Mouse (Mus musculus) ES-Bruce4 (cell line): Measurements from ENCODE around the gene Ugcg. TPM values are rescaled to one million over a fixed set of nuclear protein-coding genes. Genes with fewer than 3 reads are reported as not detected.

Source experiments
- H3K27ac ChIP-seq: 2 replicates; pipeline ENCODE4 v1.5.1; 2012; ENCODE audit warnings: low read length, inconsistent platforms; ENCODE audit not compliant: insufficient read depth
- H3K27me3 ChIP-seq: 2 replicates; pipeline ENCODE4 v1.6.1; 2012; ENCODE audit warnings: mild to moderate bottlenecking, low read length, inconsistent platforms; ENCODE audit not compliant: control insufficient read depth, poor library complexity, insufficient read depth, severe bottlenecking
- H3K36me3 ChIP-seq: 2 replicates; pipeline ENCODE4 v1.6.1; 2012; ENCODE audit warnings: inconsistent platforms, mild to moderate bottlenecking, low read length, moderate library complexity; ENCODE audit not compliant: control insufficient read depth, poor library complexity, insufficient read depth, severe bottlenecking
- H3K4me1 ChIP-seq: one replicate; pipeline ENCODE4 v1.8.1; 2011; ENCODE audit warnings: low read length; ENCODE audit not compliant: control insufficient read depth, insufficient read depth
- H3K4me3 ChIP-seq: 2 replicates; pipeline ENCODE4 v1.5.1; 2011; ENCODE audit warnings: low read depth, mild to moderate bottlenecking, low read length
- H3K9ac ChIP-seq: 2 replicates; pipeline ENCODE4 v1.6.1; 2012; ENCODE audit warnings: low read depth, mild to moderate bottlenecking, inconsistent platforms; ENCODE audit not compliant: poor library complexity, severe bottlenecking
- H3K9me3 ChIP-seq: replicated peaks from 2 replicates; pipeline ENCODE4 v1.6.1; 2012; ENCODE audit warnings: mild to moderate bottlenecking, low read length, inconsistent platforms; ENCODE audit not compliant: control insufficient read depth, poor library complexity, insufficient read depth, severe bottlenecking
- CTCF ChIP-seq: IDR thresholded peaks from one replicate; pipeline ENCODE4 v1.8.1; 2011; ENCODE audit warnings: low read depth, low read length
- EP300 ChIP-seq: IDR thresholded peaks from 2 replicates; pipeline ENCODE4 v1.6.1; 2011; ENCODE audit warnings: low read depth, low read length; ENCODE audit not compliant: insufficient read depth
- POLR2A ChIP-seq: IDR thresholded peaks from one replicate; pipeline ENCODE4 v1.8.1; 2011; ENCODE audit warnings: low read length; ENCODE audit not compliant: insufficient read depth
- polyA plus RNA-seq: library from polyadenylated mRNA; stranded (reverse); fragments of >200 nt; gene quantifications from 2 replicates; pipeline ENCODE4 v1.2.4, GENCODE M21; 2011; ENCODE audit warnings: low read depth; ENCODE audit not compliant: missing spikeins, insufficient read depth, insufficient read length

The Ugcg gene
- polyA plus RNA-seq, 1 experiment: 60.0 TPM

DNA sequence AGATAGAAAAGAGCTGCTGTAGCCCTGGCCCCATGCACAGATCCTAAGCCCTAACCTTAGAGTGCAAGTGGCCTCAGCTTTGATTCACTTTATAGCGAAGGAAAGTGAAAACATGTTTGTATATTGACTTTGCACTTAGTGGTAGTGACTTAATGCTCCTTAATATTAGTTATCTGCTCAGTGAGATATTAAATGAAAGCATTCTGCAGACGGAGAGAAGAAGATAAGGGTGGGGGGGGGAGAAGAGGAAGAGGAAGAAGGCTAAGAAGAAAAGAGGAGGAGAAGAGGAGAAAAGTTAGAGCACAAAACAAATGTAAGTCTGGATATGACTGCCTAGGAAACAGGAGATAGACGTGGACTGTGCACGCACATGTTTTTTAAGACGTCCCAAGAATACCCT lies 28.8 kb upstream of the Ugcg start:
- Histone ChIP-seq H3K36me3 (no peaks in the 10 kb centered on the region), H3K9ac (no peak overlapping the region), H3K4me1 (no peaks in the 10 kb centered on the region), H3K27me3 (no peaks in the 10 kb centered on the region), H3K4me3 (no peak overlapping the region), H3K27ac (no peak overlapping the region), H3K9me3 (no peaks in the 10 kb centered on the region)
- TF ChIP-seq EP300: no peak
- no peak for TF ChIP-seq CTCF
- no peak for TF ChIP-seq POLR2A

DNA sequence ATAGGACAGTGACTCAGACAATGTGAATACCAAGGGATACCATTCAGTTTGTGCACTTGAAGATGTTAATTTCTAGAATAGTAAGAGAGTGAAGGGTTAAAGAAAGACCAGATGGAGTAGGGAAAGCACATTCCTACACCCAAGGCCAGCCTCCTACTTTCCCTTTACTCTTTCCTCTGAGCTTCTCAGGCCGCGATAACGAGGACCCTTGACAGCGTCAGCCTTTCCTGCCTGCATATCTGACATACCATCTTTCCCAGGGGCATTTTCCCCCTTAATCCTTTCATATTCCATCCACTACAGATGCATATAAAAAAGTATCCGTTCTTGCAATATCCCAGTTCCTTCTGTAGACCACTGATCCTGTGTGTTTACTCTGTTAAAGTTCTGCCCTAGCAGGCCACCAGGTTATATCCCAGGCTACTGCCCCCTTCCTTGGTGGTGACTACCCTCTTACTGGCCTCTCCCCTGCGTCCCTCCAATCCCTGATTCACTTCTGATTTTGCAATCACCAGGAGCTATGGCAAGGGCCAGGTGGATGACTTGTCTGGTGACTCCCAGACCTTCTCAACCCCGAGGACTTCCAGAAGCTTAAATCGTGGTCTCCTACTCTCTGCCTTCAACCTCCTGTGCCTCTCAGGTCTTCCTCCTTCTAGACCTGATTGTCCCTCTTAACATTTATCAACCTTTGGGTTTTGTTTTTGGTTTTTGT lies 27.9 kb upstream of the Ugcg start:
- Histone ChIP-seq H3K27me3 (no peaks in the 10 kb centered on the region), H3K27ac (no peak overlapping the region), H3K4me3 (no peak overlapping the region), H3K9me3 (no peaks in the 10 kb centered on the region), H3K4me1 (no peaks in the 10 kb centered on the region), H3K9ac (no peak overlapping the region), H3K36me3 (no peaks in the 10 kb centered on the region)
- TF ChIP-seq EP300 (no peak), POLR2A (no peak), CTCF (no peak)

DNA sequence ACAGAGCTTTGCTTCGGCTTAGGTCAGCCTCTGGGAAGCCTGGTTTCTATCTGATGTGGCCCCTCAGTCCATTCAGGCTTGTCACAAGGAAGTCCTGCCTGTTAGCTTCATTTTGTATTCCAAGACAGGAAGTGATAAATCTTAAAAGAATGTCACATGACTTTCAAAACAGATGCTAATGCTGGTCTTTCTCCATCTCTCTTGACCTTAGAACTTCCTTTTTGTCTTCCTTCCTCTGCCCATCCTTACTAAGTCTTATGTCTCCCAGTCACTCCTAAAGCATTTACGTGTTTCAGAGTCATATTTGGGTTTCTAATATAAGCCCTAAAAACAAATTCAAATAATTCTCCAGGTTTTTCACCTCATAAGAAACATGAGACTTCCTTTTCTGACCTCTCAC lies 25.0 kb upstream of the Ugcg start:
- H3K4me3 ChIP-seq: no peak overlapping the region
- H3K4me1 ChIP-seq: no peaks in the 10 kb centered on the region
- H3K27me3 ChIP-seq: no peaks in the 10 kb centered on the region
- H3K9me3 ChIP-seq: no peaks in the 10 kb centered on the region
- H3K9ac ChIP-seq: no peak overlapping the region
- TF ChIP-seq EP300 (no peak), CTCF (no peak), POLR2A (no peak)
- no peak overlapping the region for H3K27ac ChIP-seq
- no peaks in the 10 kb centered on the region for H3K36me3 ChIP-seq

DNA sequence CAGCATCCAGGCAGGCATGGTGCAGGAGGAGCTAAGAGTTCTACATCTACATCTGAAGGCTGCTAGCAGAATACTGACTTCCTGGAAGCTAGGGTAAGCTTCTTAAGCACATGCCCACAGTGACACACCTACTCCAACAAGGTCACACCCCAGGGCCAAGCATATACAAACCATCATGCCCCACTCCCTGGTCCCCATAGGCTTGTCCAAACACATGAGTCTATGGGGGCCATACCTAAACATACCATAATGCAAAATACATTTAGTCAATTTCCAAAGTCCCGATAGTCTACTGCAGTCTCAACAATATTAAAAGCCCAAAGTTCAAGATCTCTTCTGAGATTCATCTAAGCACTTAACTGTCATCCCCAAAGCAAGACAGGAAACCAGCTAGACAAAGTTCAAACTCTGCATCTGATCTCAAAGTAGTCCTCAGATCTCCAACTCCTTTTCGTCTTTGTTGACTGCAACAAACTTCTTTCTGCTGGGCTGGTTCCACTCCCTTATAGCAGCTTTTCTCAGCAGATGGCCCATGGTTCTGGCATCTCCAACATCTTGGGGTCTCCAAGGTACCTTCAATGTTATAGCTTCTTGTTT lies 21.7 kb upstream of the Ugcg start:
- Histone ChIP-seq H3K27me3 (no peaks in the 10 kb centered on the region), H3K9me3 (no peaks in the 10 kb centered on the region), H3K36me3 (no peaks in the 10 kb centered on the region), H3K4me1 (no peaks in the 10 kb centered on the region), H3K27ac (no peak overlapping the region), H3K4me3 (no peak overlapping the region), H3K9ac (no peak overlapping the region)
- TF ChIP-seq POLR2A (no peak), EP300 (no peak), CTCF (no peak)

DNA sequence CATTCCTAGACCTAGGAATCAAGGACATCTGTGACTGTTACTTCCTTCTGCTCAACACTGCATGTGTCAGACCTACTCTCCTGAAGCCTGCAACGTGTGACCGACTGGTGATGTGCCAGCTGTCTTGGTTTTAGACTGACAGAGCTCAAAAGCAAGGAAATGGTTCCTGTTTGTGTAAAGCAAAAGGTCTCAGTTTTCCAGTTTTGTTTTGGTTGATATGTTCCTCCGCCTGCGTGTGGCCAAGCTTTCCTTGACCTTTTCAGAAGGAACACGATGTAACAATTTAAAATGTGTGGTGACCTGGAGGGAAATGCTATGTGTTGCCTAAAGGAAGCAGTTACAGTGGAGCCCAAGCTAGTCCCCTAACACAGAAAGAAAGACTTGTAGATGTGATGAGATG lies 19.1 kb upstream of the Ugcg start:
- Histone ChIP-seq H3K36me3 (no peaks in the 10 kb centered on the region), H3K27me3 (no peaks in the 10 kb centered on the region), H3K9ac (no peak overlapping the region), H3K4me1 (peaks cover 2% of the 10 kb centered on the region), H3K4me3 (no peak overlapping the region), H3K9me3 (no peaks in the 10 kb centered on the region), H3K27ac (no peak overlapping the region)
- TF ChIP-seq EP300 (no peak), CTCF (no peak), POLR2A (no peak)

DNA sequence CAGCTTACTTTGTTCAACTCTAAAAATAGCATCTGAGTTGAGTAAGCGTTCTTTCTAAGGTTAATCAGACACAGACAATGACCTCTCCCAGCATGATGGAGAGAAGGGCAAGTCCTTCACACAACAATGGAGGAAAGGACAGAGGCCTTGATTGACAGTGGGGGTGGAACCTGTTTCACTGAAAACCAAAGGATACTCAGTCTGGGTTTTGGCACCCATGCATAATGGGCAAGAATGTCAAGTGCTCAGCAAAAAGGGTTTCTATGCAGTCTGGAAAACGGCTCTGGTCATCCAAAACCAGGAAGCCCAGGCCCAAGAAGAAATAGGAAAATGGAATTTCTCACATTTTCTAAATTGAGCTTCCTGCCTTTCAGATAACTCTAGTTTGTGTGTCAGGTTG lies 16.4 kb upstream of the Ugcg start:
- no peak overlapping the region for H3K27ac ChIP-seq
- H3K36me3 ChIP-seq: no peaks in the 10 kb centered on the region
- peaks cover 2% of the 10 kb centered on the region for H3K4me1 ChIP-seq
- H3K4me3 ChIP-seq: no peak overlapping the region
- no peaks in the 10 kb centered on the region for H3K27me3 ChIP-seq
- H3K9me3 ChIP-seq: no peaks in the 10 kb centered on the region
- TF ChIP-seq CTCF (no peak), EP300 (no peak), POLR2A (no peak)
- H3K9ac ChIP-seq: no peak overlapping the region
